Mouse (Mus musculus) c-Kit-positive CD71-negative TER-119-negative erythroid progenitor cells, embryonic 14.5 days (primary cell): ENCODE measurements around the gene Gm10382.
"Not testable (repeated sequence)": the region's sequence is repeated elsewhere in the genome, so short reads cannot be mapped to it uniquely, and the experiment has no call there.

ENCODE experiments used
- DNase-seq: peaks from one replicate; pipeline ENCODE4 v3.0.0-alpha.2; 2013; ENCODE audit warnings: low read depth

The Gm10382 gene

DNA sequence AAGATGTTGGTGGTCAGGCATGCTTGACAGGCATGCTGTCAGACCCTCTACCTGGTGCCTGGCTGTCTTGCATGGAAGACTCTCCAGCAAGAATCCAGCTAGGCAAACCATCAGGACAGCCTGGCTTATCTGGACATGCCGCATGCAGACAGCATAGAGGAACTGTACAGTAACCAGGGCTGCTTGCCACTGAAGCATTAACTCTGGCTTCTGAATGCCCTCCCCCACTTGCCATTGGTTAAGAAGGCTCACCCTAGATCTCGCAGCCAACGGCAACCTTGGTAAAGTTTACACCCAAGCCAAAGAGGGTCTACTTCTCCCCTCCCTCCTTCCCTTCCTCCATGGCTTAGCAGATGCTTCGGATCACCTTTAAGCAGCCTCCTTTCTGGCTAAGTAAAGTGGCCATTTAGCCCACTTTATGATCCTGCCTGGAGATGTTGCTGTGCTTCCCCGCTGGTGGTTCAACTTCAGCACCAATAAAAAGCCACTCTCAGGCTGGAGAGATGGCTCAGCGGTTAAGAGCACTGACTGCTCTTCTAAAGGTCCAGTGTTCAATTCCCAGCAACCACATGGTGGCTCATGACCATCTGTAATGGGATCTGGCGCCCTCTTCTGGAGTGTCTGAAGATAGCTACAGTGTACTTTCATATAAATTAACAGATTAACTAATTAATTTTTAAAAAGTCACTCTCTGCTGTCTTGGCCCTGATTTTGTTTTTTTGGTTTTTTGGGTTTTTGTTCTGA lies 18.0 kb upstream of the Gm10382 start:
- no peak for DNase-seq

DNA sequence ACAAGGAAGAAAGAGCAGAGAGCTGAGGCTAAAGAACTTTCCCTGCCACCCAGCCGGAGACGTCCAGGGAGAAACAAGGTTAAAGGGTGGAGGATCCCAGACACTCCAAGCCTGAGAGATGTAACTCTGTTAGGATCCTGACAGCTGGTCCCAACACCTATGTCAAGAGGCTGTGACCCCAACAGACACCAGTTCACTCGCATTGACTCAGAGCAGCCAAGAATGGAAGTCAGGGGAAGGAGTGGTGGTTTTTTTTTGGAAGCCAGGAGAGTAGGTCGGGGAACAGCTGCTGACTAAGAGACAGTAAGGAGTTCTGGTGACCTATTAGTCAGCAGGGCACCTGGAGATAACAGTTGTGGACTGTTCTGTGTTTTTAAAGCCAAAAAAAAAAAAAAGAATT lies 17.1 kb upstream of the Gm10382 start:
- DNase-seq: no peak

DNA sequence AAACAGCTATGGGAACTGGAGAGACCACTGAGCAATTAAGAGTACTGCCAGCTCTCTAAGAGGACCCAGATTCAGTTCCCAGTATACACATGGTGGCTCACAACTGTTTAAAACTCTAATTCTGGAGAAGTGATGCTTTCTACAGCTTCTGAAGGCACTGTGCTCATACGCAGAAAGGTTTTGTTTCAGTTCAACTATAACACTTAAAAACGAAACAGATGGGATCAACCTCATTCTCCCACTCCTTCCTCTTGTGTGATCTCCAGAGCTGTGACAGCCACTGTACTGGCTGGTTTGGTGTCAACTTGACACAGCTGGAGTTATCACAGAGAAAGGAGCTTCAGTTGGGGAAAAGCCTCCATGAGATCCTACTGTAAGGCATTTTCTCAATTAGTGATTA lies 13.3 kb upstream of the Gm10382 start:
- DNase-seq: no peak

DNA sequence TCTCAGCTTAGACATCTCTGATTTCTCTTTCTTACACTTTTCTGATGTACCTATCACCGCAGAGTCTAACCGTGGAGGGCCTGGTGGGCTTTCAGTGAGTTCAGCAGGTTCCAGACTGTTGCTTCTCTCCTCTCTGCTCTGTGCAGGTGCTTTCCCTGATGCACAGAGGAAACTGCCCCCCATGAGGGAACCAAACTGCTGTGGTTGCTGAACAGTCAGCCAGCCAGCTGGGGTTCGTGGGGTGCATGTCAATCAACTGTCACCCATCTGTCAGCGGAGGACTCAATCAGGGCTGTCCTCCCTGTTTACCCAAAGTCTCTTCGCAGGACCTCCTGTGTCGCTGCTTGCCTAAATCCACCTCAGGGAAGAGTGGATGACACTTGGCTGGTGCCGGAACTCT lies 11.9 kb upstream of the Gm10382 start:
- DNase-seq: no peak

DNA sequence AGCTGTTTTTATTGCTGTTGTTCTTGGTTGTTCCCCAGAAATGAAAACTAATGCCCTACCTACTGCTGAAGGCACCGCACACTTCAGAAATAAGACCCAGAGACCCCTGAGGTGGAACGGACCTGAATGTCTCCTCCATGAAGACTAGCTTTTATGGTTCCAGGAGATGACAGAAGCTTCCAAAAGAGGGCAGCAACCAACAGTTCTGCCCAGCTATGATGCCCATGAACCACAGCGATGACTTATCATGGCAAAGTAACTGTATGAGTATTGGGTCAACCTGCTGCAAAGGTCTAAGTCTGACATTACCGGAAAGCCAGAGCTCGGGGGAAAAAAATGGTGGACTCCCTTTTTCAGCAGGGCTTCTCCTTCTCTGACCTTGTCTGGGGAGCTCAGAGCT lies 10.2 kb upstream of the Gm10382 start:
- no peak for DNase-seq

DNA sequence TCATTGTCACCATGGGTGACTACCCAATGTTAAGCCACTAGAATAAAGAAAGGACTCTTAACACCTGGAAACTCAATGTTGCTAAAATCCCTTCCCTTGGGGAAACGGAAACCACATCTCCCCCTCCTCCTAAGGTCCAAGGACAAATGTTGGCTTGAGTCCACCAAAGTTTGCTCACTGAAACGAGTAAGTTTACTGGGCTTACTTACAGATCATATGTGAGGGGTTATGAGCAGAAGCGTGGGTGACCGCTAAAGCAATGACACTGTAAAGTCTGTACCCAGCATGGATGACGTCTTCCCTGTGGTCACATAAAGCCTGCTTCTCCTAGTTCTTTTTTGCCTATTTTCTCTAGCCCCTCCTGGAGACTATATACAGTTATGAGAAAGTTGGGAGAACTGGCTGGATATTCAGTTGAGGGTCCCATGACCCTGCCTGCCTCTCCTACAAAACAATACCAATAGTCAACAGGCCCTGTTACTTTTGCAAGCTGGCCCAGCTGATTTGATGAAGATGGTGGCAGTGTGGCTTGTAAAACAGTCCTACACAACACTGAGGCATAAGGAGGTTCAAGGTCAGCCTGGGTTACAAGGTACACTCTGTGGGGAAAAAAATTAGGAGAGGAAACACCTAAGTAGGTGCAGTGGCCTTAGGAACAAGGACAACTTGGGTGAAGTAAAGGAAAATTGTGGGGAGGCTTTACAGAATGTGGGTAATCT lies 7.0 kb upstream of the Gm10382 start:
- DNase-seq: no peak

DNA sequence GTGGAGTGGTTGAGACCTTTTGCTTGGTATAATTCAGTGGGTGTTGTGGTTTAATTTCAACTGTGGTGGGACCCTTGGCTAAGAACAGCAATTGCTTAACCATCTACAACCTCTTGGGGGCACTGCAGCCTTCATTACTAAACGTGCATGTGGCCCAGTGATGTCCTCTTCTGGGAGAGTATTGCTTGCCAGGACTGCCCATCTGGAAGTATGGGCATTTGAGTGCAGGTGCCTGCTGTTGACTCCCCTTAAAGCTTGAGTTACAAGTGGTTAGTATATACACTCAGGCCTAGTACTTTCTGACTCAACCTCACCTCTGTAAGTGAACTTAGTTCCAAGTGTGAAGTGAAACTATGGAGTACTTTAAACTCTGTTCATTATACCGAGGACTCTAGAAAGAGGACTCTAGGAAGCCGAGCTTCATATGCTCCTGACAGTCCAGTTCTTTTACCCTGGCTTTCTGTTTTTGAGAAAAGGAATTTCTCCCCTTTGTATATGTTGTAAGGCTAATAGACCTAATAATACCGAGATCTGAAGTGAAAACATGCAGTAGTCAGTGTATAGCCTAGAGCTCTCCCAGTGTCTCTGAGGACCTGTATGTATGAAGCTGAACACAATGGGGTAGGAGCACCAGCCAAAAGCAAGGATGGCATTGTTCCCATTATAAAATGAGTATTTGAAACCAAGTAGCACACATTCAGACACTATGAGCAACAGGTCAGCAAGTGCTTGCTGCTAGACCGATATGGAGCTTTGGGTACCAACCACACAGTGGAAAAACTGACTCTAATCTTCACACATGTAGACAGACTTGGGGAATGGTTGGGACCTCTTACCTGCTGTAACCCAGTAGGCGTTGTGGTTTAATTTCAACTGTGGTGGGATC lies 6.2 kb upstream of the Gm10382 start:
- peak; percentile 52 for DNase-seq

DNA sequence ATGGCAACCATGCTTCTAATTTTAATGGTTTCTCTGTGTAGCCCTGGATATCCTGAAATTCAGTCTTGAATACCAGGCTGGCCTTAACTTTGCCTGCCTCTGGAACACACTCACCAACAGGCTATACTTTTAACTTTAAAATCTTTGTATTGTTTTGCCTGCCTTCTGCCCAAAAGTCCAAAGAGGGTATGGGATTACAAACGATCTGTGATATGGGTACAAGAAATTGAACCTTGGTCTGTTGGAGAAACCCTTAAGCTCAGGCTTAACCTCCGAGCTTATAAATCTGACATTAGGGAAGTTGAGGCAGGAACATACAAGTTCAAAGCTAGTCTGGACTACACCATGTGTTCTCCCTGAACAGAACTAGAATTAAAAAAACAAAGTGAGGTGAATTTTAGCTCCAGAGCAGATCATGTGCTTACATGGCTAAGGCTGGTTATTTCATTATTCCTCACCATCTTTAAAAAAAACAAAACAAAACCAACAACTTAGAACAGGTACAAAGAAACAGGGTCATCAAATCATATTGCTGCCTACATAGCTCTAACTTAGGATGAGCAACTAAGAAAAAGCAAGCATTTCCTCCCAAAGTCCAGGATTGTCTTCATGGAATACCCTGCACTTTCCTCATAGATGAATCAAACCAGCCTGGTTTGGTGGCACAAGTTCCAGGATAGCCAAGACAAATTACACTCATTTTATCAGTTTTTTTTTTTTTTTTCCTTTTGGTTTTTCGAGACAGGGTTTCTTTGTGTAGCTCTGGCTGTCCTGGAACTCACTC lies 5.3 kb upstream of the Gm10382 start:
- no peak for DNase-seq

DNA sequence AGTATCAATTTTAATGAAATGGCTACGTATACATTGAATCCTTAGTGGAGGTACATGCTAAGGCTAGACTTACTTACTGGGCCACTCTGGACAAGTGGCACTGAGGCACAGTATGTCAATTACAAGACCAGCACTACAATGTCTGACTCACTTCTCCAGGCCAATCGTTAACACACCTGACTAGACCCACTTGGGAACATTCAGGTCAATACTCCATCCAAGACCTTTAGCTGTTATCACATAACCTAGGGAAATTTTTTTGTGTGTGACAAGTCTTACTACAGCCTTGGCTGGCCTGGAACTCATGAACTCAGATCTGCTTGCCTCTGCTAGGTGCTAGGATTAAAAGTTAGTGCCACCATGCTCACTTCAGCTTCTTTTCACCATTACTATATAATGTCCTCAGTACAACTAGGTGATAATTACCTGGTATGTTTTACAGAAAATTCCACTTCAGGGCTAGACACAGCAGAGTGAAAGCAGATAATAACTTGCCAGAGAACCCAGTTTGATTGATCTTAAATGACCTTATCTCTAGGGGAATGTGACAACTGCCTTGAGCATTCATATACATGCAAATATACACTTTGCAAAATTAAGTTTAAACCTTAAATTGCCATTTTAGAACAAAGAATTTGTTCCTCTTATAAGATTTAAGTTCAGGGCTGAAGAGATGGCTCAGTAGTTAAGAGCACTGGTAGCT lies 4.5 kb upstream of the Gm10382 start:
- no peak for DNase-seq

DNA sequence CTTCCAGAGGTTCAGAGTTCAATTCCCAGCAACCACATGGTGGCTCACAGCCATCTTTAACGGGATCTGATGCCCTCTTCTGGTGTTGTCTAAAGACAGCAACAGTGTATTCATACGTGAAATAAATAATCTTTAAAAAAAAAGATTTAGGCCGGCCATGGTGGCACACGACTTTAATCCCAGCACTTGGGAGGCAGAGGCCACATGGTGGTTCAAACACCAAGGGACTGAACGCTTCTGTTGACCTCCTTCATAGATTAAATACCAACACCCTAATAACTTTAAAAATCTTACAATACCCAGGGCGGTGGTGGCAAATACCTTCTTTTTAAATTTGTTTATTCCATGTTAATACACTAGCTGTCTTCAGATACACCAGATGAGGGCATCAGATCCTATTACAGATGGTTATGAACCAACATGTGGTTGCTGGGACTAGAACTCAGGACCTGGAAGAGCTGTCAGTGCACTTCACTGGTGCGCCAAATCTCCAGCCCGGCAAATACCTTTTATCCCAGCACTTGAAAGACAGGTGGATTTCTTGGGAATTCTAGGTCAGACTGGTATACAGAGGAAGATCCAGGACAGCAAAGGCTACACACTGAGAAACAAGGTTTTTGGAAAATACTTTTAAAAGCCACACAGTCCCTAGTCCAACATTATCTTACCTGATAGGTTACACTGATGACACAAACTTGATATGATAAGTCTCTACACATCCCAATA lies 3.7 kb upstream of the Gm10382 start:
- no peak for DNase-seq

DNA sequence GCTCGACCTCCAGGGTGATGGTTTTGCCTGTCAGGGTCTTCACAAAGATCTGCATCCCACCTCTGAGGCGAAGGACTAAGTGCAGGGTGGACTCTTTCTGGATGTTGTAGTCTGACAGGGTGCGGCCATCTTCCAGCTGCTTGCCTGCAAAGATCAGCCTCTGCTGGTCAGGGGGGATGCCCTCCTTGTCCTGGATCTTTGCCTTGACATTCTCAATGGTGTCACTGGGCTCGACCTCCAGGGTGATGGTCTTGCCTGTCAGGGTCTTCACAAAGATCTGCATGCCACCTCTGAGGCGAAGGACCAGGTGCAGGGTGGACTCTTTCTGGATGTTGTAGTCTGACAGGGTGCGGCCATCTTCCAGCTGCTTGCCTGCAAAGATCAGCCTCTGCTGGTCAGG lies 1.8 kb upstream of the Gm10382 start:
- not testable (repeated sequence) for DNase-seq

DNA sequence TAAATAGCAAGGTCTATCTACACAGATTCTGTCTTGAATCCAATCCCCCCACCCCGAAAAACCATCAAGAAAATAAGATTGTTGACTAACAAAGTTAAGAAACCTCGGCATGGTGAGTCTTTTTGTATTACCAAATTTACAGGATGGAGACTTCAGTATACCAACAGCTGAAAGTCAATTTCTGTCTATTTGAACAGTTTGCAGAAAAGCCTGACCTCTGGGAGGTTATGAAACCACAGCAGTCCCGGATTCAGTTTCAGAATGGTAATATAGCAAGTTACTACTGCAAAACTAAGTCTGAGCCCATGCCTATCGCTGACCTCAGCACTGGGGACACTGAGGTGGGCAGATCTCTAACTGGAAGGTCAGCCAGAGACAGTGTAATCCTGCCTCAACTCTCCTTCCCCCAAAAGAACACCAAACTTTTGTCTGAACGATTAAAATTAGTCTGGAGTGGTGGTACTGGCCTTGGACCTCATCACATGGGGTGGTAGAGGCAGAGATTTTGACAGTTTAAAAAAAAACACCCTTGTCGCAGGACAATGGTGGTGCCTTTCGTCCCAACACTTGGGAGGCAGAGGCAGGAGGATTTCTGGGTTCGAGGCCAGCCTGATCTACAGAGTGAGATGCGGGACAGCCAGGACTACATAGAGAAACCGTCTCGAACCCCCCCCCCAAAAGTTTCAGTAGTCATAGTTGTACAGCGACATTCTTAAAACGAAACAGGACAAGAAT lies 597 bp upstream of the Gm10382 start:
- DNase-seq: no peak

DNA sequence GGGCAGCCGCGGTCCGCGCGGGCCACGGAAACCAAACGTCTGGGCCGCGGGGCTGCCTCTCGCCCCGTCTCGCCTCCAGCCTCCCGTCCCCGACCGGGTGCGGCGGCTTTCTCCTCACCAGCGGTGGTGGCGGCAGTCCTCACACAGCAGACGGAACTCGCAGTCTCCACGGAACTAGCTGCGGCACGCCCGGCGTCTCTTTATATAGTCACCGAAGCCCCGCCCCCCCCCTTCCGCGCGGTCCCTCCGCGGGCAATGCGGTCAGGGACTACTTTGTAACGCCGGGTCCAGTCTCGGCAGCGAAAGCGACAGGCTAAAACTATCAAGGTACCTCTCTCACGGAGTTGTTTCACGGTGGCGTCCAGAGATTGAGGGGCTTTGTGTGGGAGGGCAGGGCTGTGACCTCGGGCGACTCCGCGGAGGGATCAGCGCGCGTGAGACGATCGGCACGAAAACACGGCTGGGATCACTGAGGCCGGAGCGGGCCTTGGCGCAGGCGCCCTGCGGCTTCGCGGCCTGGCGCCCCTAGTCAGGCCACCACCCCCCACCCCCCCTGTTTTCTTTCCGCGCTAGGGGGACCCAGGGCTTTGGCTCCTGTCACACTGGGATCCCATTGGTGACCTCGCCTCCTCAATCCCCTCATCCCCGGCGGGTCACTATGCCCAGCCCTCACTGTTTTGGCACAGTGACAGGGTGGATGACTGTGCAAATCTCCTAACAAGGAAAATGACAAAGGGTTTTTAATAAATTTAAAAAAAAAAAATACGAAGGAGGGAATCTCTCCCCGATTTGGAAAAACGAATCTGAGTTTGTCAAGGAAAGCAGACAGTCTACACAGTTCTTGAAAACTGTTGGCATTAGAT lies 688 bp downstream of the Gm10382 start, which contains the start of gene Ubc:
Gene Ubc (minus strand): TSS at position 624 of the 863 bp plus-strand sequence.
- DNase-seq: peak; percentile 83

DNA sequence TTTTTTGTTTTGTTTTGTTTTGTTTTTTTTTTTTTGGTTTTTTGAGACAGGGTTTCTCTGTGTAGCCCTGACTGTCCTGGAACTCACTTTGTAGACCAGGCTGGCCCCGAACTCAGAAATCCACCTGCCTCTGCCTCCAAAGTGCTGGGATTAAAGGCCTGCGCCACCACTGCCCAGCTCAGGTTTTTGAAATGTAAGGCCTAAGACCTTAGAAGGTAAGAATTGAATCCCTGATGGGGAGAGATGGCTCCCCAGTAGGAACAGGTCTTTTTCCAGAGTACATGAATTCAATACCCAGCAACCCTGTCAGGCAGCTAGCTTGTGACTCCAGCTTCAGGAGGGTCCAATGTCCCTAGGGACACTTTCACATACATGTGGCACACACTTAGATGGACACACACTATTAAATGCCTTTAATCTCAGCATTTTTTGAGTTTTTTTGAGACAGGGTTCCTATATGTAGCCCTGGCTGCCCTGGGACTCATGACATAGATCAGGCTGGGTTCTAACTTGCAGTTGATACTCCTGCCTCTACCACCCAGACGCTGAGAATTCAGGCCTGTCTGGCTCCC lies 1.9 kb downstream of the Gm10382 start:
- no peak for DNase-seq

DNA sequence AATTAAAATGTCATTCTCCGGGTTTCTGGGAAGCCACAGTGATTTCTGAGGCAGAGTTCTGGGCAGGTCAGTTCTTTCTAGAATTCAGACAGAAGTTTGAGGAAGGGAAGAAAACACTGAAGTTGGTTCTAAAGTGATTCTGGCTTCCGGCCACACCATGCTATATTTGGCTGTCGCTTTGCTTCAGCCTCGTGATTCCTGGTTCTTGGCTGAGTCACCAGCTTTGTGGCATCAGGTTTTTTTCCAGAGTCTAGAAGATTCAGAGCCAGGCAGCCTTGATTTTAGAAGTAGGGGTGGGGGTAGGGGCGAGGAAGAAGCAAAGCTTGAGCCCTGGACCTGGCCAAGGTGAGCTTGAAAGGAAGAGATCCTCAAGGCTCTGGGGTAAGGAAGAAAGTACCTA lies 2.5 kb downstream of the Gm10382 start:
- no peak for DNase-seq

DNA sequence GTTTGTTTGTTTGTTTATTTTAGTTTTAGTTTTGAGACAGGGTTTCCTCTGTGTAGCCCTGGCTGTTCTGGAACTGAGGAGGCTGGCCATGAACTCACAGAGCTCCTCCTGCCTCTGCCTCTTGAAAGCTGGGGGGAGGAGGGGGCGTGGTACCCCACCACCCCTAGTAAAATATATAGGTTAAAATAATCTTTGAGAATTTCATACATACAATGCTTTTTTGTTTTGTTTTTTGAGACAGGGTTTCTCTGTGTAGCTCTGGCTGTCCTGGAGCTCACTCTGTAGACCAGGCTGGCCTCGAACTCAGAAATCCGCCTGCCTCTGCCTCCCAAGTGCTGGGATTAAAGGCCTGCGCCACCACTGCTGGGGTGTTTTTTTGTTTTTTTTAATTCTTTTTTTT lies 3.1 kb downstream of the Gm10382 start:
- not testable (repeated sequence) for DNase-seq

DNA sequence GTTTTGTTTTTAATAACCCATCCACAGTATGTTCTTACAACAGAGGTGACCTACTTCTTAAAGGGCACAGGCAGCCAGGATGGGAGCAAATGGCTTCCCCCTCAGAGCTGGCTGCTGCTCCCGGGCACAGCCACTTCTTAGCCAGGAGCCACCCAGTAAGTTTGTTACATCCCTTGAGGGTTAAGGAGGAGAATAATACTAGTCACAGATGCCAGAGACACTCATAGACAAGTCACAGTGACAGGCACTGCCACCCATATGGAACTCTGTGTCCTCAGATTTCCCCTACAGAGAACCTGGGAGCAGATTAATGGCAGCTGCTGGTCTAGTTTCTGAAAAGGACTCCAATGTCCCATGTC lies 3.5 kb downstream of the Gm10382 start:
- DNase-seq: no peak

DNA sequence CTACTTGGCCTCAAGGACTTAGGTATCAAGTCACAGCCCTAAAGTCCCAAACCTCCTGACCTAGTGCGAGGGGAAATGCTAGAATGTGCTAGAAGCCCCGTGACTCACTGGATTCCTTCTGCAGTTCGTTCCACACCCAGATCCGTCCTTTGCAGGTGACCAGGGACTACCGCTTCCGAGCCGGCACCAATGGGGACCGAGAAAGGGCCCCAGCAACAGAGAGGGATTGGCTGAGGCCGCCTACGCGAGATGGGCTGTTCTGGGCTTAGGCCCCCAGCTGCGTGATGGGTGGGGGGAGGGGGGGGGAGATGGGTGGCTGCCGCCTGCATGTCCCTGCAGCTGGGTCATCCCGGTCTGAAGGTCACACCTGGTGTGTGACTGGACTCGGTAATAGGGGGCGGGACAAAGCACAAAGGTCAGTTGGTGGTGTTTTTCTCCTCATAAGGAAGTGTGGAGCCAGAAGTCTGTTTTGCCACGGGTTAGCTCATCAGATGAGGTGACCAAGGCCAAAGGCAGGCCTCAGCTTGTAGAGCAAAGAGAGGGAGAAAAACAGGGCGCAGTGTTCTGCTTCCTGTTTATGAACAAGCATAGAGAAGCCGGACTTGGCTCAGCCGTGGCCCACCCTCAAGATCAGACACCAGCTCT lies 4.0 kb downstream of the Gm10382 start:
- peak; percentile 89 for DNase-seq
